Mouse (Mus musculus): ENCODE data around the gene Slc25a31. TPM values are rescaled to one million over a fixed set of nuclear protein-coding genes. Genes with fewer than 3 reads are reported as not detected.

Gene Slc25a31
- polyA plus RNA-seq (2015; fragmentation: Nextera tagmentation; extraction: Ambion mirVana) = 0.09 and 0.30 TPM in 2 replicates

GRCm38 (mm10) chr3:40708655-40709054, at the start of gene Slc25a31:
Slc25a31 (plus strand) TSS chr3:40708855.
- ATAC-seq (ENCODE audit: insufficient number of reproducible peaks, low FRiP score, low TSS enrichment, low read depth) = no peak
- no peaks in the 10 kb centered on the region for H3K4me1 ChIP-seq
- 90% methylated on average over 30 of the region's 30 CpGs for WGBS

GRCm38 (mm10) chr3:40660231-40660630, 48.4 kb upstream of the Slc25a31 start:
- WGBS = 92% methylated on average over 2 of the region's 2 CpGs
- no peak for ATAC-seq (ENCODE audit: insufficient number of reproducible peaks, low FRiP score, low TSS enrichment, low read depth)
- H3K36me3 ChIP-seq = peaks cover 7% of the 10 kb centered on the region

More at GRCm38 (mm10) chr3:40708655-40709054, at the start of gene Slc25a31:
- Histone ChIP-seq H3K4me3 (replicated peaks) (no peak within 1 kb of the TSS), H3K27ac (replicated peaks) (no peak within 1 kb of the TSS), H3K9me3 (replicated peaks) (no peaks in the 10 kb centered on the region), H3K9ac (no peak within 1 kb of the TSS), H3K27me3 (no peaks in the 10 kb centered on the region), H3K4me2 (replicated peaks) (no peak within 1 kb of the TSS), H3K36me3 (no peaks in the 10 kb centered on the region)

GRCm38 (mm10) chr3:40666109-40666508, 42.5 kb upstream of the Slc25a31 start:
- H3K4me1 ChIP-seq = no peaks in the 10 kb centered on the region
- no peaks in the 10 kb centered on the region for H3K27me3 ChIP-seq
- no peak overlapping the region for H3K27ac ChIP-seq (replicated peaks)
- 67% methylated on average over 4 of the region's 4 CpGs for WGBS
- no peak overlapping the region for H3K9ac ChIP-seq
- no peak for ATAC-seq (ENCODE audit: insufficient number of reproducible peaks, low FRiP score, low TSS enrichment, low read depth)
- peaks cover 7% of the 10 kb centered on the region for H3K36me3 ChIP-seq
- no peak overlapping the region for H3K4me3 ChIP-seq (replicated peaks)
- no peaks in the 10 kb centered on the region for H3K9me3 ChIP-seq (replicated peaks)
- no peak overlapping the region for H3K4me2 ChIP-seq (replicated peaks)

More at GRCm38 (mm10) chr3:40660231-40660630, 48.4 kb upstream of the Slc25a31 start:
- Histone ChIP-seq H3K4me3 (replicated peaks) (no peak overlapping the region), H3K9ac (no peak overlapping the region), H3K27me3 (no peaks in the 10 kb centered on the region), H3K4me1 (peaks cover under 1% of the 10 kb centered on the region; the same call in 1 of the 2 replicates), H3K9me3 (replicated peaks) (no peaks in the 10 kb centered on the region), H3K4me2 (replicated peaks) (no peak overlapping the region), H3K27ac (replicated peaks) (no peak overlapping the region)

- no peaks in the 10 kb centered on the region for H3K4me1 ChIP-seq
- H3K4me3 ChIP-seq (replicated peaks) = no peak overlapping the region
- H3K4me2 ChIP-seq (replicated peaks) = no peak overlapping the region
- no peak overlapping the region for H3K27ac ChIP-seq (replicated peaks)
- WGBS = 76% methylated on average over 8 of the region's 8 CpGs
- ATAC-seq (ENCODE audit: insufficient number of reproducible peaks, low FRiP score, low TSS enrichment, low read depth) = no peak
- H3K27me3 ChIP-seq = no peaks in the 10 kb centered on the region
- H3K36me3 ChIP-seq = peaks cover 6% of the 10 kb centered on the region
- no peaks in the 10 kb centered on the region for H3K9me3 ChIP-seq (replicated peaks)
- H3K9ac ChIP-seq = no peak overlapping the region
These were observed 41.6 kb upstream of the Slc25a31 start for GRCm38 (mm10) chr3:40666861-40667719.

GRCm38 (mm10) chr3:40668889-40669288, 39.8 kb upstream of the Slc25a31 start:
- Histone ChIP-seq H3K9ac (no peak overlapping the region), H3K27me3 (no peaks in the 10 kb centered on the region), H3K27ac (replicated peaks) (no peak overlapping the region), H3K36me3 (peaks cover 13% of the 10 kb centered on the region; the same call in 1 of the 2 replicates), H3K9me3 (replicated peaks) (no peaks in the 10 kb centered on the region), H3K4me2 (replicated peaks) (no peak overlapping the region), H3K4me3 (replicated peaks) (no peak overlapping the region), H3K4me1 (no peaks in the 10 kb centered on the region)
- 68% methylated on average over 6 of the region's 6 CpGs for whole genome bisulfite sequencing
- ATAC-seq (ENCODE audit: insufficient number of reproducible peaks, low FRiP score, low TSS enrichment, low read depth) = no peak

GRCm38 (mm10) chr3:40669395-40669794, 39.3 kb upstream of the Slc25a31 start:
- no peaks in the 10 kb centered on the region for H3K27me3 ChIP-seq
- ATAC-seq (ENCODE audit: insufficient number of reproducible peaks, low FRiP score, low TSS enrichment, low read depth) = no peak
- H3K36me3 ChIP-seq = peaks cover 11% of the 10 kb centered on the region; the same call in 1 of the 2 replicates
- H3K9me3 ChIP-seq (replicated peaks) = no peaks in the 10 kb centered on the region
- H3K4me3 ChIP-seq (replicated peaks) = no peak overlapping the region
- WGBS = 82% methylated on average over 3 of the region's 3 CpGs
- H3K4me2 ChIP-seq (replicated peaks) = no peak overlapping the region
- H3K27ac ChIP-seq (replicated peaks) = no peak overlapping the region
- no peak overlapping the region for H3K9ac ChIP-seq
- H3K4me1 ChIP-seq = no peaks in the 10 kb centered on the region

- WGBS = 82% methylated on average over 1 of the region's 1 CpGs
- Histone ChIP-seq H3K9me3 (replicated peaks) (no peaks in the 10 kb centered on the region), H3K27me3 (no peaks in the 10 kb centered on the region), H3K27ac (replicated peaks) (no peak overlapping the region), H3K4me2 (replicated peaks) (no peak overlapping the region), H3K4me3 (replicated peaks) (no peak overlapping the region), H3K9ac (no peak overlapping the region), H3K4me1 (no peaks in the 10 kb centered on the region), H3K36me3 (peaks cover 9% of the 10 kb centered on the region; the same call in 1 of the 2 replicates)
- ATAC-seq (ENCODE audit: insufficient number of reproducible peaks, low FRiP score, low TSS enrichment, low read depth) = no peak
These were observed 35.1 kb upstream of the Slc25a31 start for GRCm38 (mm10) chr3:40673515-40673914.

GRCm38 (mm10) chr3:40674873-40675405, 33.7 kb upstream of the Slc25a31 start:
- no peak for ATAC-seq (ENCODE audit: insufficient number of reproducible peaks, low FRiP score, low TSS enrichment, low read depth)
- Histone ChIP-seq H3K9me3 (replicated peaks) (no peaks in the 10 kb centered on the region), H3K27me3 (no peaks in the 10 kb centered on the region), H3K4me2 (replicated peaks) (no peak overlapping the region), H3K4me1 (no peaks in the 10 kb centered on the region), H3K4me3 (replicated peaks) (no peak overlapping the region), H3K9ac (no peak overlapping the region), H3K27ac (replicated peaks) (no peak overlapping the region), H3K36me3 (peaks cover 9% of the 10 kb centered on the region; the same call in 1 of the 2 replicates)
- WGBS = 38% methylated on average over 8 of the region's 8 CpGs

- Histone ChIP-seq H3K27ac (replicated peaks) (no peak overlapping the region), H3K9me3 (replicated peaks) (no peaks in the 10 kb centered on the region), H3K36me3 (0 out of 2 replicates have a peak, but pooled peaks cover 7% of the 10 kb centered on the region), H3K9ac (no peak overlapping the region), H3K4me1 (no peaks in the 10 kb centered on the region), H3K4me3 (replicated peaks) (no peak overlapping the region), H3K4me2 (replicated peaks) (no peak overlapping the region), H3K27me3 (no peaks in the 10 kb centered on the region)
- ATAC-seq (ENCODE audit: insufficient number of reproducible peaks, low FRiP score, low TSS enrichment, low read depth) = no peak
- 33% methylated on average over 1 of the region's 1 CpGs for WGBS
These were observed 29.8 kb upstream of the Slc25a31 start for GRCm38 (mm10) chr3:40678856-40679255.

GRCm38 (mm10) chr3:40682404-40682803, 26.3 kb upstream of the Slc25a31 start:
- Histone ChIP-seq H3K4me2 (replicated peaks) (no peak overlapping the region), H3K4me3 (replicated peaks) (no peak overlapping the region), H3K4me1 (peaks cover 14% of the 10 kb centered on the region), H3K27me3 (no peaks in the 10 kb centered on the region), H3K9ac (no peak overlapping the region), H3K27ac (replicated peaks) (no peak overlapping the region), H3K36me3 (0 out of 2 replicates have a peak, but pooled peaks cover 7% of the 10 kb centered on the region), H3K9me3 (replicated peaks) (no peaks in the 10 kb centered on the region)
- WGBS = 53% methylated on average over 11 of the region's 11 CpGs
- ATAC-seq (ENCODE audit: insufficient number of reproducible peaks, low FRiP score, low TSS enrichment, low read depth) = no peak

- Histone ChIP-seq H3K4me3 (replicated peaks) (no peak overlapping the region), H3K27ac (replicated peaks) (no peak overlapping the region), H3K36me3 (0 out of 2 replicates have a peak, but pooled peaks cover 7% of the 10 kb centered on the region), H3K4me1 (peaks cover 14% of the 10 kb centered on the region), H3K4me2 (replicated peaks) (no peak overlapping the region), H3K9ac (no peak overlapping the region), H3K9me3 (replicated peaks) (no peaks in the 10 kb centered on the region), H3K27me3 (no peaks in the 10 kb centered on the region)
- ATAC-seq (ENCODE audit: insufficient number of reproducible peaks, low FRiP score, low TSS enrichment, low read depth) = no peak
- WGBS = 91% methylated on average over 18 of the region's 18 CpGs
These were observed 25.5 kb upstream of the Slc25a31 start for GRCm38 (mm10) chr3:40683171-40683570.

Data from embryonic facial prominence, embryonic 15.5 days (tissue).